Mouse (Mus musculus): ENCODE results near the gene Hist2h3c2. TPM values are rescaled to one million over a fixed set of nuclear protein-coding genes. Genes with fewer than 3 reads are reported as not detected.
"Not testable (repeated sequence)": the region's sequence is repeated elsewhere in the genome, so short reads cannot be mapped to it uniquely, and the experiment has no call there.

Hist2h3c2 gene
- total RNA-seq, 2 experiments from 2014 or later: 4.7 to 4.9 TPM

GRCm38 (mm10) chr3:96261623-96262022 lies 22.7 kb upstream of the Hist2h3c2 start:
- no peak for DNase-seq (ENCODE audit: low spot score)

GRCm38 (mm10) chr3:96260220-96260619 lies 21.3 kb upstream of the Hist2h3c2 start:
- no peak for DNase-seq (ENCODE audit: low spot score)

DNA sequence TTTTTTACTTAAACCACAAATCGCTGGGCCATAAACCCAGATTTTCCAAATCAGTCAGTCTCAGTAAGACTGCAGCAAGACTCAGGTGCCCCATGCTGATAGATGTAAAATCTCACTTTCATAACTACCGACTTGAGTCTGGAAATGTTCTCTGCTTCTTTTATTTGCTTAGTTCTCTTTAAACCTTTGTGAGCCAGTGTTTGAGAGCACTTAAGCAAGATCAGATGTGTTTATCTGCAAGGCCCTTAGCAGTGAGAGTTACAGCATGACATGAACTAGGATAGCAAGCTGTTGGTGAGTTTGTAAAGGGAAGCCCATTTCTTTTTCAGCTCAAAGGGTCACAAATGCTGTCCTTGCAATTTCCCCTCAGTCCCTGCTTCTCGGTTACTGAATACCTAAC lies 18.3 kb upstream of the Hist2h3c2 start:
- DNase-seq (ENCODE audit: low spot score): no peak

DNA sequence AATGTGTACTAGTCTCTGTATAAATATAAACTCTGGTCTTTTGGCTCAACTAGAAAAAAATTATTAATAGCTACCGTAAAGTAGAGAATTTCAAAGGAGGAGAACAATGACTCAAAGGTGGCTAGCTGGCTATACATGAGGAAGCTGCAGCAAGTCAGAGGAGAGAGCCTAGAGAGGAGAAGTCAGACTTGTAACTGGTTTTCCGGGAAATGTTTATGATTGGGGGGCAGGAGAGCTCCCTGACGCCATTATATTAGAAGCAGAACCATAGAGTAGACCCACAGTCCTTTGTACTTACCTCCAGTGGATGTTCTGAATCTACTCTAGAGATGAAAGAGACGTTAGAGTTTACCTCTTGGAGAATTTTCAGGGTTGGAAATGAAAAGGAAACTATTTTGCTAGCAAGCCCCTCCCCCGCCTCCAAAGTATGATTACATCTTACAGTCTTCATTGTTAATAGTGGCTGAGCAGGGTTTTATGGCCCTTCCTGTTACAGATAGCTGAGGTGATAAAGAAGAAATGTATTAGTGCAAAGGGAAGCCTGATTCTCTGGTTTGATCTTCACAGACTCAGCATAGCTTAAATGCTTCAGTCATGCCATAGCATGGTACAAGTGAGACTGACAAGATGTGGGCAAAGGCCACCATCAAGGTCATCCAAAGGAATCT lies 17.1 kb upstream of the Hist2h3c2 start:
- no peak for DNase-seq (ENCODE audit: low spot score)

GRCm38 (mm10) chr3:96254683-96255355 lies 15.9 kb upstream of the Hist2h3c2 start:
- no peak for DNase-seq (ENCODE audit: low spot score)

- DNase-seq (ENCODE audit: low spot score): no peak
Observed at GRCm38 (mm10) chr3:96251787-96252186, 12.9 kb upstream of the Hist2h3c2 start.

GRCm38 (mm10) chr3:96250890-96251289 lies 12.0 kb upstream of the Hist2h3c2 start:
- DNase-seq (ENCODE audit: low spot score): no peak

DNA sequence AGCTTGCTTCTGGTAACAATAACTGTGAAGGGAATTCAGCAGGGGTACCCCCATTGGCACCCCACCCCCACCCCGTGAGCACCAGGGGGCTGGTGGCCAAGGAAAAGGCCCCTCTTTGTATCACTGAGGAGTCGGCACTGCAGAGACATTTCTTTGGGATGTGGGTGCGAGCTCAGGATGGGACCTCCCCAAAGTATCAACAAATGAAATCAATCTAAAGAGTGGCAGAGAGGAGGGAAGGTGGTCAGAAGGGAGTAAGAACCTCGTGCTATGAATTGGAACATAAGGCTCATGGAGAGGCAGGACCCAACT lies 10.1 kb upstream of the Hist2h3c2 start:
- no peak for DNase-seq (ENCODE audit: low spot score)

- DNase-seq (ENCODE audit: low spot score): no peak
Observed at GRCm38 (mm10) chr3:96248141-96249033, 9.5 kb upstream of the Hist2h3c2 start.

DNA sequence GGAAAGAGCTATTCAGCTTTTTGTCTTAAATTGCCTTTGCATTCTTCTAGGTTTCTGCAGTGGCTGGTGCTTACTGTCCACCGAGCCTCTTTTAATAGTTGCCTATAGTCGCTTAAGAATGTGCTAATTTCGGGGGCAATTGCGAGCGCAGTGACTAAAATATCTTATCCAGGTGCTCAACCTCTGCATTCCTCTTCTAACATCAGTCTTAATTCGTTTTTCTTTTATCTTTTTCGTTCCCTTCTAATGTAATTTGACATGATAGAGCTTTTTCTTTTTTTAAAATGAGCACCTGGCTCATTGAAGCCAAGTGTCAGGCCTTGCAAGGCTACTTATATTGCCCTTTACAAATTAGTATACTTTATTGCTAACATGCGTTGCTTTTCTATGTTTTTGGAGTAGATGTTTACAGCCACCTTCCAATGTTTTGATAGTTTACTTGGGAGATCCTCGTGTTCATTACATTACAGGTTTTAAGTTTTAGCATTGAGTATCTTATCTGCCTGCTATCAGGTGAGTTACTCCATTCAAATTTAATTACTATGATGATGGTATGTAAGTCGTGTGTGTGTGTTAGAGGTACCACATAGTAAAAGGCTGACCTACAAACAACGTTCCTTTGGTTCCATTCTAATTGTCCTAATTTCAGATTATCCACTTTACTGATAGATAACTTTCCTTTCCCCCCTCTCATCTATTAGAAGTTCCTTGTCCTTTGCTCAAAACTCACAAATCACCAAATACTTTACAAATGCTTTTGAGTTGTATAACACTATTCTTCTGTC lies 8.6 kb upstream of the Hist2h3c2 start:
- no peak for DNase-seq (ENCODE audit: low spot score)

- not testable (repeated sequence) for DNase-seq (ENCODE audit: low spot score)
Observed at GRCm38 (mm10) chr3:96246427-96246856, 7.5 kb upstream of the Hist2h3c2 start, which contains the start of gene Hist2h3c1. Gene Hist2h3c1, plus strand, starts transcription at chr3:96246685.

DNA sequence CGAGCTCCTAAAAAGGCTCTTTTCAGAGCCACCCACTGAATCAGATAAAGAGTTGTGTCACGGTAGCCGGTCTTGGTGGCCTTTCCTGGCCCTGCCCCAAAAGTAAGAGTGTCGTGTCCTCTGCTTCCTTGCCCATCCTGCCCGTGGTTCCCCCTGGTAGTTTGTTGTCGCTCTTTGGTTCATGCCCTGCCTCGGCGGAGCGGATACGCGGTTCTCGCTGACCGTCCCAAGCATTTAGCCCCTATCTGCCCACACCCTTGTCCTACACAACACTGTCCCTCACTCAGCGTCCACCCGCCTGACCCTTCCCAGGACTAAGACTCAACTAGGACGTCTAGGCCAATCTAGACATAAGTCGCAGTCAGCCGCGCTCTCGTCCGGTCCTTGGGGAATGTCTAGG lies 7.1 kb upstream of the Hist2h3c2 start:
- DNase-seq (ENCODE audit: low spot score): not testable (repeated sequence)

DNA sequence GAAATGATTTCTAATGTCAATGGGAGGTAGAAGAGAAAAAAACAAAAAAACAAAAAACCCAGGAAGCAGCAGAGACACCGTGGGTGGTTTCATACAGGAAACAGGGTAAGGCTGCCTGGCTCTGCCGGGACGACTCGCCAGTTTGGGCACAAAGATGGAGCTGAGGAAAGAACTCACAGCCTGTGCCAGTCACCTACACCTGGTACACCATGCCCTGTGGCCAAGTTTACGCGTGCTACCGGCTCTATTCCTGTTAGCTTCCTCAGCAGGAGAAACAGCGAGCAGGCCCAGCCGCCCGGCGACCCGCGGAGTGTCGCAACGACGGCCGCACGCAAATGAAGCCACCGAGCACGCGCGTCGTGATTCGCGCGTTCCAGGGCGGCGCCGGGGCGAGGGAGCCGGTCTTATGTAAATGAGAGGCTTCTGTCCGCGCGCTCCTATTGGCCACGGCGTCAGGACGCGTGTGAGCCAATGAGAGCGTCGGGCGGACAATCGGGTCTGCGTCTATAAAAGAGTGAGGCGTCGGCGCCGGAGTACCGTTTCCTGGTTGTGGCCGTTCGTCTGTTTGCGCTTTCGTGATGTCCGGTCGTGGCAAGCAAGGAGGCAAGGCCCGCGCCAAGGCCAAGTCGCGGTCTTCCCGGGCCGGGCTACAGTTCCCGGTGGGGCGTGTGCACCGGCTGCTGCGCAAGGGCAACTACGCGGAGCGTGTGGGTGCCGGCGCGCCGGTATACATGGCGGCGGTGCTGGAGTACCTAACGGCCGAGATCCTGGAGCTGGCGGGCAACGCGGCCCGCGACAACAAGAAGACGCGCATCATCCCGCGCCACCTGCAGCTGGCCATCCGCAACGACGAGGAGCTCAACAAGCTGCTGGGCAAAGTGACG lies 6.3 kb upstream of the Hist2h3c2 start, which contains the start of gene Hist2h2aa1:
Hist2h2aa1 (plus strand) TSS at position 495 of the 884 bp plus-strand sequence.
- DNase-seq (ENCODE audit: low spot score): peak; percentile 86

- no peak for DNase-seq (ENCODE audit: low spot score)
Observed at GRCm38 (mm10) chr3:96243921-96244572, 5.1 kb upstream of the Hist2h3c2 start.

- no peak for DNase-seq (ENCODE audit: low spot score)
Observed at GRCm38 (mm10) chr3:96240799-96241197, 1.9 kb upstream of the Hist2h3c2 start.

GRCm38 (mm10) chr3:96239949-96240798 lies 1.2 kb upstream of the Hist2h3c2 start, which contains the start of gene Hist2h2aa2:
Gene Hist2h2aa2, minus strand, starts transcription at chr3:96240276.
- peak; percentile 95 for DNase-seq (ENCODE audit: low spot score)

GRCm38 (mm10) chr3:96237904-96238511 lies 919 bp downstream of the Hist2h3c2 start:
- DNase-seq (ENCODE audit: low spot score): no peak

DNA sequence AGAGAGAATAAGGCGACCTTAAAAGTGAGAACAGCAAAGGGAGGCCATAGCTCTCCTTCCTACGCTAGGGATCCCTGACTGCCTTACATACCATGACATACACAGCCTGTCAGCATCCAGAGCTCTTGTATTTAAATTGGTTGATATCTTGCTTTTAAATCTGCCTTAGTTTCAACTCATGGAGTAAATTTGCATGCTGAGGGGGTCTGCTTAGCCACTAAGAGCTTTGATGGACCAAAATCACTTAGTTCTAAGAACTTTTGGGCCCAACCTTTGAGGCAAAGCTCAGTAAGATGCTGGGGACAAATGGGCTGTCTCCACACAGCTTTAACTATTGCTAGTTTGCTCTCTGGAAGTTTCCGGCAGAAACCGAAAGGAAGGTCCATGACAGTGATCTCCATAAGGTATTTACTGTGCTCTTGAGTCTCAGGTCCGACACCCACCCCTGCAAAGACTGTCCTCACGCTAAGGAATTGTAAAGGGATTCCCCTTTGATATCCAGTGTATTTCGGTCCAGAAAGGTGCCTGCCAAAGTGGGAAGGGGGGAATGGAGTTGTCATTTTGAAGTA lies 1.5 kb downstream of the Hist2h3c2 start:
- DNase-seq (ENCODE audit: low spot score): no peak
